Mouse (Mus musculus) midbrain, embryonic 16.5 days (tissue): ENCODE results near the gene Mbl2. TPM values are rescaled to one million over a fixed set of nuclear protein-coding genes. Genes with fewer than 3 reads are reported as not detected.
"Not testable (repeated sequence)": the region's sequence is repeated elsewhere in the genome, so short reads cannot be mapped to it uniquely, and the experiment has no call there.

ENCODE experiments used
- ATAC-seq: fragments of 200-750 bp; cut with Nextera tagmentation; 2 replicates; pipeline ENCODE4 v1.8.0; 2017; ENCODE audit warnings: moderate TSS enrichment
- H3K27ac ChIP-seq: fragments of 300-500 bp; sonication (generic); 2 replicates; pipeline ENCODE4 v1.5.1; 2014; ENCODE audit warnings: mild to moderate bottlenecking, low read length, mixed read lengths
- H3K27me3 ChIP-seq: fragments of 300-500 bp; sonication (generic); 2 replicates; pipeline ENCODE4 v1.6.1; 2014; ENCODE audit warnings: low read depth, low read length, mixed read lengths; ENCODE audit not compliant: control insufficient read depth, insufficient read depth
- H3K36me3 ChIP-seq: fragments of 300-500 bp; sonication (generic); 2 replicates; pipeline ENCODE4 v1.6.1; 2014; ENCODE audit warnings: mild to moderate bottlenecking, low read length, moderate library complexity, mixed read lengths; ENCODE audit not compliant: control insufficient read depth, insufficient read depth
- H3K4me1 ChIP-seq: fragments of 300-500 bp; sonication (generic); 2 replicates; pipeline ENCODE4 v1.6.1; 2014; ENCODE audit warnings: mild to moderate bottlenecking, low read length, mixed read lengths; ENCODE audit not compliant: control insufficient read depth, insufficient read depth
- H3K4me2 ChIP-seq: fragments of 300-500 bp; sonication (generic); 2 replicates; pipeline ENCODE4 v1.6.1; 2014; ENCODE audit warnings: mild to moderate bottlenecking, low read length, mixed read lengths
- H3K4me3 ChIP-seq: fragments of 300-500 bp; sonication (generic); 2 replicates; pipeline ENCODE4 v1.5.1; 2014; ENCODE audit warnings: low read depth, mild to moderate bottlenecking, low read length, moderate library complexity, mixed read lengths
- H3K9ac ChIP-seq: fragments of 300-500 bp; sonication (generic); 2 replicates; pipeline ENCODE4 v1.6.1; 2014; ENCODE audit warnings: low read depth, low read length, mixed read lengths
- H3K9me3 ChIP-seq: fragments of 300-500 bp; sonication (generic); replicated peaks from 2 replicates; pipeline ENCODE4 v1.6.1; 2014; ENCODE audit warnings: mild to moderate bottlenecking, low read length, mixed read lengths; ENCODE audit not compliant: control insufficient read depth, poor library complexity, severe bottlenecking
- WGBS: fragments of 180-500 bp; shearing (Covaris S2); extraction: QIAGEN DNeasy Blood & Tissue Kit; methylation state at CpG from one replicate; pipeline ENCODE4 v1.1.7; 2014; 5-methylcytosine and 5-hydroxymethylcytosine counted together
- polyA plus RNA-seq: library from polyadenylated mRNA; unstranded; fragments of >200 nt; fragmentation: Nextera tagmentation; extraction: Ambion mirVana; gene quantifications from 2 replicates; pipeline ENCODE4 v1.2.1, GENCODE M21; 2015

Gene Mbl2
- 0.16 TPM in 1 of 2 replicates, not detected in the other for polyA plus RNA-seq

DNA sequence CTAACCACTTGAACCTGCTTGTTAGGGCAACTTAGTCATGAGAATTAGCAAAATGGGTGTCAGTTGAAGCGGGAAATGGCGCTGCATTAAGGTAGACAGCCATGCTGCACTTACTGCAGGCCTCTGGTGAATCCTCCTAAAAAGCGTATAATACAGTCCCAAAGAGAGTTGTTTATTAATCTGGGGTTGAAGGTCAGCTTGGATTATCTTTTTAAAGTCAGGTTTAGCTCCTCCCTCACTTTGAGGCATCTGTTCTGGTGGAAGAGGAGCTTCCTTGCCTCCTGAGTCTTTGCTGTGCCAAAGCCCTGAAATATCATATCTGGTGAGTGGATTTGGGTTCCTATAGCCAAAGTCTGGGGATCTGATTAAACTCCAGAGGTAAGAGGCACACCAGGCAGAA, at the start of gene Mbl2:
TSS of gene Mbl2 (plus strand) at position 252 of the 400 bp plus-strand sequence.
- H3K27ac ChIP-seq: no peak within 1 kb of the TSS
- H3K9ac ChIP-seq: no peak within 1 kb of the TSS
- H3K4me1 ChIP-seq: no peaks in the 10 kb centered on the region
- H3K4me2 ChIP-seq: no peak within 1 kb of the TSS
- no peak for ATAC-seq
- no peaks in the 10 kb centered on the region for H3K36me3 ChIP-seq
- no peaks in the 10 kb centered on the region for H3K27me3 ChIP-seq
- no peak within 1 kb of the TSS for H3K4me3 ChIP-seq
- H3K9me3 ChIP-seq: no peaks in the 10 kb centered on the region
- 93% methylated on average over 3 of the region's 3 CpGs for WGBS

DNA sequence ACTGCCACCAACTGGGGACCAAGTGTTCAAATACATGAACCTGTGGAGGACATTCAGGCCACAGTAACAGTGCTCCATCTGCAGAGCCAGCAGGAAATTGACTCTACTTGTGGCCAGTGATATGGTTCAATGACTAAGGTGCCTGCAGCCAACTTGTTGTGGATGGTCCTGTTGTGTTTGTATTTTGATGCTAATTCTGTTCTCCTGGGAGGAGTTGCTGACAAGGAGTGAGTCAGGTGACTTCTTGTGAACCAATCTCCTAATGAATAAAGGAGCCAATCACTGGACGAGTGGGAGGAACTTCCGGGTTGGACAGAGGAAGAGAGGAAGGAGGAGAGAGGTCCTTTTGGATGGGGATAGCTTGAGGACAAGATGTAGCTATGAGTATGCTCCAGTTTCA, 47.2 kb upstream of the Mbl2 start:
- Histone ChIP-seq H3K36me3 (no peaks in the 10 kb centered on the region), H3K27me3 (no peaks in the 10 kb centered on the region), H3K4me2 (no peak overlapping the region), H3K4me1 (no peaks in the 10 kb centered on the region), H3K4me3 (no peak overlapping the region), H3K9me3 (no peaks in the 10 kb centered on the region), H3K27ac (no peak overlapping the region), H3K9ac (no peak overlapping the region)
- ATAC-seq: no peak
- WGBS: 98% methylated on average over 2 of the region's 2 CpGs

DNA sequence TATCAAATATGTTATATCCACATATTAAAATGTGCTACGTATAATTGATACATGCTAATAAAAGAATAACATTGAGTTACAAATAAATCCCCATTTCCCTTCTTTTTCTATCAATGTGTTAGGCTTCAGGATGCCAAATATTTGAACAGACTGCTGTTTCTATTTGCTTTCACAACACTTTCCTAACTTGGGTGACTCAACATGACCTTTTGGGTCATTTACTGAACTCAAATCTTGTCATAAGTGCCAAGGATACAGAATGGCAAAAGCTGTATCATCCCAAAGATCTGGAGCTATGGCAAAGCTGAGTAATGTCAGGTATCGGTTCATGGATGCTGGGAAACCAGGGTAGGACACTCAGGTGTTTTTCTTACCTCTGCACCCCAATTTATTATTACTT, 45.5 kb upstream of the Mbl2 start:
- no peaks in the 10 kb centered on the region for H3K9me3 ChIP-seq
- H3K4me3 ChIP-seq: no peak overlapping the region
- 94% methylated on average over 2 of the region's 2 CpGs for WGBS
- H3K4me2 ChIP-seq: no peak overlapping the region
- no peak overlapping the region for H3K9ac ChIP-seq
- H3K4me1 ChIP-seq: no peaks in the 10 kb centered on the region
- no peaks in the 10 kb centered on the region for H3K27me3 ChIP-seq
- no peaks in the 10 kb centered on the region for H3K36me3 ChIP-seq
- no peak for ATAC-seq
- H3K27ac ChIP-seq: no peak overlapping the region

- H3K27me3 ChIP-seq: no peaks in the 10 kb centered on the region
- no peak for ATAC-seq
- no peak overlapping the region for H3K27ac ChIP-seq
- H3K36me3 ChIP-seq: no peaks in the 10 kb centered on the region
- WGBS: 85% methylated on average over 6 of the region's 6 CpGs
- H3K9me3 ChIP-seq: no peaks in the 10 kb centered on the region
- H3K4me1 ChIP-seq: no peaks in the 10 kb centered on the region
- H3K9ac ChIP-seq: no peak overlapping the region
- no peak overlapping the region for H3K4me3 ChIP-seq
- no peak overlapping the region for H3K4me2 ChIP-seq
Observed at GRCm38 (mm10) chr19:30194999-30195398, 37.7 kb upstream of the Mbl2 start.

DNA sequence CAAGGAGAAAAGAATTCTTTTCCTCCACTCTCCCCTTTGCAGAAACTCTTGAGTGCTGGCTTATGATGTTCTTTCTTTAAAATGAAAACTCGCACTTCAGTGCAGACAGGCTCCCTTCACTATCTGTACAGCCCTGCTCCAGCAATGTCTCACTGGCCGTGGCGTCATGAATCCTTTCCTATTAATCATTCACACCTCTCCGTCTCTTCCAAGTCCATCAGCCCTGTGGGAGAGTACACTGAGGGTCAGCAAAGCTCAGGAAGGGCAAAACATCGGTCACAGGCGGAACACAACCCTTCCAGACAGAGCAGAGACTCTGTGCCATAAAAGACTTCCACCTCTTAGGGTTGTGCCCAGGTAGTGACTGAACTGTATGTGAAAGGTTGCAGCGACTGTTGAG, 30.6 kb upstream of the Mbl2 start:
- no peak overlapping the region for H3K27ac ChIP-seq
- H3K4me2 ChIP-seq: no peak overlapping the region
- no peaks in the 10 kb centered on the region for H3K9me3 ChIP-seq
- no peaks in the 10 kb centered on the region; the same call in 1 of the 2 replicates for H3K4me1 ChIP-seq
- H3K4me3 ChIP-seq: no peak overlapping the region
- H3K9ac ChIP-seq: no peak overlapping the region
- 87% methylated on average over 7 of the region's 7 CpGs for WGBS
- no peaks in the 10 kb centered on the region for H3K36me3 ChIP-seq
- ATAC-seq: no peak
- no peaks in the 10 kb centered on the region for H3K27me3 ChIP-seq

- H3K9me3 ChIP-seq: no peaks in the 10 kb centered on the region
- peak; percentile 68 for ATAC-seq
- H3K36me3 ChIP-seq: no peaks in the 10 kb centered on the region
- H3K27ac ChIP-seq: no peak overlapping the region
- no peaks in the 10 kb centered on the region for H3K27me3 ChIP-seq
- no peak overlapping the region for H3K4me3 ChIP-seq
- H3K4me2 ChIP-seq: no peak overlapping the region
- H3K4me1 ChIP-seq: no peaks in the 10 kb centered on the region; the same call in 1 of the 2 replicates
- WGBS: 20% methylated on average over 12 of the region's 12 CpGs
- H3K9ac ChIP-seq: 0 out of 2 replicates have a peak overlapping the region, but pooled peaks have one; percentile 14
Observed at GRCm38 (mm10) chr19:30205159-30205816, 27.5 kb upstream of the Mbl2 start.

DNA sequence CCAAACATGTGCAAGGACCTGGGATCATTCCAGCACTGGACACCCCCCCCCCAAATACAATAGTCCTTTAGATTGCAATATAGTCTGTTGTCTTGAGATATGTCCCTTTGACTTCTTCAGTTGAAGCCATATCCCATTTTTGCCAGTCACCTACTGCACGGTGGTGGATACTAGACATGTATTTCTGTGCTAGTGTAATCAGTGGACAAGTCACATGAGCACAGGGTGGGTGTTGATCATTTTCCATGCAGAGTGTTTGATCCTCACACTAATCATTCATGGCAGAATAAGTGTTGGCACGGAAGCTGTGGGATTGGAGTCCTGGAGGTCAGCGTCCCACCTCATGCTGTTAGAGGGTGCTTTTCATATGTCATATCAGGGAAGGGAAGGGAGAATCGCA, 26.9 kb upstream of the Mbl2 start:
- Histone ChIP-seq H3K9ac (0 out of 2 replicates have a peak overlapping the region, but pooled peaks have one; percentile 14), H3K27ac (no peak overlapping the region), H3K36me3 (no peaks in the 10 kb centered on the region), H3K4me2 (no peak overlapping the region), H3K4me1 (no peaks in the 10 kb centered on the region; the same call in 1 of the 2 replicates), H3K4me3 (no peak overlapping the region), H3K9me3 (no peaks in the 10 kb centered on the region), H3K27me3 (no peaks in the 10 kb centered on the region)
- WGBS: 83% methylated on average over 4 of the region's 4 CpGs
- peak; percentile 39 for ATAC-seq

DNA sequence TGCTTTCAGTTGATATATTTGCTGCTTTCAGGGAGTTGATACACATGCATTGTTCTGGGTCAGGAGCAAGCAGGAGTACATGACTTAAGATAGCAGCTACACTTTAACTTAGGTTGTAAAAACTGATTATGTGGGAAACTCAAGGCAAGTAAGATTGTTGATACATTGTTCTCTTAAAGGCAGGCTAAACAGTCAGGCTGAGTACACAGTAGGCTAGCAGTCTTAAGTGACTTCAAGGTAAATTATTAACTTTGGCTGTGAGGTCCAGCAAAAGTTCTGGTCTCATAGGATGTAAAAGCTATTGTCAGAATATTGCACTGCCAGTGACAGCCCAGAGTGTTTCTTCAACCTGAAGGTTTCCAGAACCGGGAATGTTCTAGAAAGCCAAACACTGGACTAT, 25.8 kb upstream of the Mbl2 start:
- no peaks in the 10 kb centered on the region for H3K9me3 ChIP-seq
- H3K9ac ChIP-seq: no peak overlapping the region
- no peak for ATAC-seq
- WGBS: 96% methylated on average over 1 of the region's 1 CpGs
- no peaks in the 10 kb centered on the region for H3K27me3 ChIP-seq
- H3K4me2 ChIP-seq: no peak overlapping the region
- no peaks in the 10 kb centered on the region; the same call in 1 of the 2 replicates for H3K4me1 ChIP-seq
- no peaks in the 10 kb centered on the region for H3K36me3 ChIP-seq
- H3K4me3 ChIP-seq: no peak overlapping the region
- H3K27ac ChIP-seq: no peak overlapping the region

- H3K4me3 ChIP-seq, H3K4me1 ChIP-seq, H3K27me3 ChIP-seq, H3K27ac ChIP-seq, H3K9me3 ChIP-seq, H3K9ac ChIP-seq, H3K36me3 ChIP-seq, ATAC-seq, H3K4me2 ChIP-seq: not testable (repeated sequence)
- WGBS: 88% methylated on average over 8 of the region's 8 CpGs
Observed at GRCm38 (mm10) chr19:30209006-30209405, 23.7 kb upstream of the Mbl2 start.
